Mouse (Mus musculus): Measurements from ENCODE around the gene Nsd1.

DNA sequence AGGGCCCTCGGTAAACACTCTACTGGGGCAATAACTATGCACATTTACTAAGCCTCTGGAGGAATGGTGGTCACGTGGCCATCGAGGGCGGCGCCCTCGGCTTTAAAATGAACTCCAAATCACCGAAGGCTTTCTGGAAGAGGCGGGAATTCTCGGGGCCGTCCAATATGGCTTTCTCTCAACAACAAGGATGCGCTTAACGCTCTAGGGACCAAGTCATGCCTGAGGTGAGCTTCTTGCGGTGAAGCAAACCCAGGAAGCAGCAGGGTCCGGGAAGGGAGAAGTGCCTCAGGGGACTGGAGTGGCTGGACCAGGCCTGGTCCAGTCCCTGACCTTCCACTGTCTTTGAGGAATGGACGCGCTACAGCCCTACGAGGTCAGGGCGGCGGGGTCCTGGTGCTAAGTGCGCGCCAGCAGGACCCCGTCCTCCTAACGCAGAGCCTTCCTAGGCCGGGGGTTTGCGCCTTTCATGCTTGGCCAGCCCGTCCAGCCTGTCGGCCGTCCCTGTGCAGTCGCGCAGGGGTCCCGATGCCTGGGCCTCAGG lies at the start of gene Nsd1:
- TF ChIP-seq CTCF (IDR thresholded peaks at IDR 0.05; ENCODE audit: control insufficient read depth, insufficient read depth, insufficient replicate concordance, low read depth, low read length) (no peak), POLR2A (IDR thresholded peaks at IDR 0.05; ENCODE audit: control insufficient read depth, low read depth, low read length) (0 out of 2 replicates have a peak, but pooled peaks have one; percentile 8)
